Comparison of ENCODE assay signal across 16 mouse cellular contexts in genomic region chr11:72963058-72963788, GRCm38 (mm10). TPM values are rescaled to one million over a fixed set of nuclear protein-coding genes. Genes with fewer than 3 reads are reported as not detected.
DNase-seq lines count a peak whose midpoint lies in the region; ATAC-seq and TF ChIP-seq lines count a peak whose summit lies in the region.
"Had no signal": no experiment of that assay in that cellular context is flagged by ENCODE, and none has a peak within 500 bp of the region (broad histone marks: within the 10 kb centered on the region; RNA-seq: fewer than 3 reads in every experiment).

No protein-coding gene starts in this region.

- no peaks in the 10 kb centered on the region for H3K9me3 ChIP-seq in heart, embryonic 14.5 days (ENCODE audit: control insufficient read depth, low read length)
- no peaks in the 10 kb centered on the region for H3K9me3 ChIP-seq in liver, embryonic 15.5 days (replicated peaks)
- H3K9me3 ChIP-seq in hindbrain, embryonic 12.5 days (replicated peaks), result no peaks in the 10 kb centered on the region
- H3K9me3 ChIP-seq: hindbrain, embryonic 15.5 days had no signal

- TF ChIP-seq POLR2A in thymus, adult 2 months (IDR thresholded peaks at IDR 0.05; ENCODE audit: control insufficient read depth, extremely low read depth, insufficient read depth, low read length, poor library complexity), result no peak

- no peak for DNase-seq in heart, adult 18-20 months
- no peak for DNase-seq in thymus, adult 2 months
- no peak for DNase-seq in thymus, adult 18-20 months
- peak; percentile 32 for DNase-seq in thymus, postnatal 25 days
- DNase-seq: adrenal gland, postnatal 25 days; cerebellum, postnatal 14 days; layer of hippocampus, adult 9-11 months had no signal

- 30% methylated on average over 7 of the region's 7 CpGs for WGBS in heart, embryonic 14.5 days
- 7% methylated on average over 7 of the region's 7 CpGs for WGBS in thymus, adult 2 months
- 27% methylated on average over 7 of the region's 7 CpGs for WGBS in liver, embryonic 15.5 days (ENCODE audit: insufficient replicate concordance)
- 62% methylated on average over 7 of the region's 7 CpGs for WGBS in hindbrain, embryonic 12.5 days

- no peaks in the 10 kb centered on the region for H3K36me3 ChIP-seq in heart, embryonic 14.5 days (ENCODE audit: control insufficient read depth, insufficient read depth, low read length)
- no peaks in the 10 kb centered on the region for H3K36me3 ChIP-seq in thymus, adult 2 months (ENCODE audit: control insufficient read depth, insufficient read depth, low read length)
- no peaks in the 10 kb centered on the region for H3K36me3 ChIP-seq in liver, embryonic 15.5 days (replicated peaks)
- H3K36me3 ChIP-seq in hindbrain, embryonic 12.5 days, result no peaks in the 10 kb centered on the region
- H3K36me3 ChIP-seq: hindbrain, embryonic 15.5 days had no signal

- TF ChIP-seq CTCF in thymus, adult 2 months (IDR thresholded peaks at IDR 0.05; ENCODE audit: borderline replicate concordance, control insufficient read depth, extremely low read depth, insufficient read depth, low read length, poor library complexity), result no peak

- no peak overlapping the region for H3K4me2 ChIP-seq in heart, embryonic 14.5 days (ENCODE audit: low read length)
- peak overlapping the region; percentile 23; the same call in 1 of the 2 replicates for H3K4me2 ChIP-seq in liver, embryonic 15.5 days
- H3K4me2 ChIP-seq in hindbrain, embryonic 12.5 days (replicated peaks), result no peak overlapping the region
- H3K4me2 ChIP-seq: hindbrain, embryonic 15.5 days; midbrain, embryonic 11.5 days had no signal

- H3K4me1 ChIP-seq in heart, embryonic 14.5 days (ENCODE audit: control insufficient read depth in 2 of 2, insufficient read depth in 2 of 2, low read length in 2 of 2), result peaks cover 18 to 23% of the 10 kb centered on the region in 2 experiments
- H3K4me1 ChIP-seq in thymus, adult 2 months (replicated peaks; ENCODE audit: control insufficient read depth, insufficient read depth, low read length), result peaks cover 49% of the 10 kb centered on the region
- H3K4me1 ChIP-seq in liver, embryonic 15.5 days (replicated peaks), result peaks cover 17% of the 10 kb centered on the region
- H3K4me1 ChIP-seq in hindbrain, embryonic 12.5 days, result peaks cover 7% of the 10 kb centered on the region; the same call in 1 of the 2 replicates

- 0 out of 4 replicates have a peak overlapping the region, but pooled peaks of 1 of the 2 experiments have one; percentile 6 for H3K27ac ChIP-seq in heart, embryonic 14.5 days (replicated peaks in 1 of 2; ENCODE audit: control insufficient read depth in 1 of 2, insufficient read depth in 1 of 2, low read depth in 2 of 2, low read length in 2 of 2)
- peak overlapping the region; percentile 58 for H3K27ac ChIP-seq in thymus, adult 2 months (ENCODE audit: control insufficient read depth, insufficient read depth, low read length)
- H3K27ac ChIP-seq in liver, embryonic 15.5 days (replicated peaks), result no peak overlapping the region; the same call in 1 of the 2 replicates
- no peak overlapping the region for H3K27ac ChIP-seq in hindbrain, embryonic 12.5 days
- H3K27ac ChIP-seq: hindbrain, embryonic 15.5 days; kidney, postnatal 0 days had no signal

- peaks cover 34% of the 10 kb centered on the region for H3K27me3 ChIP-seq in heart, embryonic 14.5 days (ENCODE audit: control insufficient read depth, insufficient read depth, low read length)
- H3K27me3 ChIP-seq in thymus, adult 2 months (ENCODE audit: control insufficient read depth, insufficient read depth, low read length), result no peaks in the 10 kb centered on the region
- peaks cover 48% of the 10 kb centered on the region for H3K27me3 ChIP-seq in liver, embryonic 15.5 days
- H3K27me3 ChIP-seq in hindbrain, embryonic 12.5 days, result peaks cover 57% of the 10 kb centered on the region

- peak; percentile 42; the same call in 1 of the 2 replicates for ATAC-seq in heart, embryonic 14.5 days (ENCODE audit: insufficient number of reproducible peaks, insufficient read depth, low FRiP score, low read depth)
- ATAC-seq in liver, embryonic 15.5 days (ENCODE audit: insufficient read depth), result no peak
- ATAC-seq in megakaryocyte progenitor cell, adult 5-6 weeks (replicated peaks; ENCODE audit: poor library complexity), result no peak
- ATAC-seq in hindbrain, embryonic 12.5 days (ENCODE audit: low FRiP score), result no peak

- no peak overlapping the region for H3K4me3 ChIP-seq in heart, embryonic 14.5 days (ENCODE audit: control insufficient read depth in 1 of 2, insufficient read depth in 1 of 2, low read depth in 1 of 2, low read length in 2 of 2)
- peak overlapping the region; percentile 11; the same call in 1 of the 2 replicates for H3K4me3 ChIP-seq in thymus, adult 2 months (ENCODE audit: control insufficient read depth, insufficient read depth, low read length)
- no peak overlapping the region for H3K4me3 ChIP-seq in liver, embryonic 15.5 days (replicated peaks)
- no peak overlapping the region for H3K4me3 ChIP-seq in hindbrain, embryonic 12.5 days
- H3K4me3 ChIP-seq: erythroblast, embryonic 14.5 days; hindbrain, embryonic 15.5 days; myocyte had no signal

- no peak overlapping the region for H3K9ac ChIP-seq in heart, embryonic 14.5 days (ENCODE audit: low read length)
- no peak overlapping the region for H3K9ac ChIP-seq in liver, embryonic 15.5 days
- no peak overlapping the region for H3K9ac ChIP-seq in hindbrain, embryonic 12.5 days
- H3K9ac ChIP-seq: hindbrain, embryonic 15.5 days had no signal

RNA-seq across cellular contexts. Expression of gene Atp2a3, which starts 2.3 kb away (rescaled TPM):
- polyA plus RNA-seq in heart, embryonic 14.5 days (2014; fragmentation: Nextera tagmentation; extraction: Ambion mirVana), result 2.6 and 2.9 TPM in 2 replicates
- 10 to 100 TPM in 1 of 2 experiments, 1 to 10 TPM in 1; 8.6 to 15.8 TPM for total RNA-seq in heart, adult 18-20 months (2021)
- polyA plus RNA-seq in thymus, adult 2 months (2012; rRNA removed), result 478 and 539 TPM in 2 replicates
- 10.6 and 12.8 TPM in 2 replicates for polyA plus RNA-seq in liver, embryonic 15.5 days (2015; fragmentation: Nextera tagmentation; extraction: Ambion mirVana)
- 52.1 and 63.7 TPM in 2 replicates for total RNA-seq in megakaryocyte progenitor cell, adult 5-6 weeks (2015)
- 74.9 and 82.5 TPM in 2 replicates for total RNA-seq in megakaryocyte progenitor cell, adult 5-6 weeks (2017)
- polyA plus RNA-seq in hindbrain, embryonic 12.5 days (2016; fragmentation: Nextera tagmentation; extraction: Ambion mirVana), result 2.2 and 2.4 TPM in 2 replicates

RNA-seq across cellular contexts. Expression of gene P2rx1, which starts 35.7 kb away (rescaled TPM):
- polyA plus RNA-seq in heart, embryonic 14.5 days (2014; fragmentation: Nextera tagmentation; extraction: Ambion mirVana), result 1.4 and 1.5 TPM in 2 replicates
- under 1 TPM; 0.25 to 0.28 TPM for total RNA-seq in heart, adult 18-20 months (2021)
- polyA plus RNA-seq in thymus, adult 2 months (2012; rRNA removed), result 82.6 and 103 TPM in 2 replicates
- 6.6 and 7.5 TPM in 2 replicates for polyA plus RNA-seq in liver, embryonic 15.5 days (2015; fragmentation: Nextera tagmentation; extraction: Ambion mirVana)
- total RNA-seq in megakaryocyte progenitor cell, adult 5-6 weeks (2015), result 6.8 and 9.3 TPM in 2 replicates
- total RNA-seq in megakaryocyte progenitor cell, adult 5-6 weeks (2017), result 3.8 and 5.2 TPM in 2 replicates
- 0.81 and 1.2 TPM in 2 replicates for polyA plus RNA-seq in hindbrain, embryonic 12.5 days (2016; fragmentation: Nextera tagmentation; extraction: Ambion mirVana)

RNA-seq across cellular contexts. Expression of gene Camkk1, which starts 55.6 kb away (rescaled TPM):
- 0.81 and 1.2 TPM in 2 replicates for polyA plus RNA-seq in heart, embryonic 14.5 days (2014; fragmentation: Nextera tagmentation; extraction: Ambion mirVana)
- under 1 TPM; 0.90 to 0.92 TPM for total RNA-seq in heart, adult 18-20 months (2021)
- polyA plus RNA-seq in thymus, adult 2 months (2012; rRNA removed), result 35.4 and 40.0 TPM in 2 replicates
- polyA plus RNA-seq in liver, embryonic 15.5 days (2015; fragmentation: Nextera tagmentation; extraction: Ambion mirVana), result 0.73 and 0.81 TPM in 2 replicates
- total RNA-seq in megakaryocyte progenitor cell, adult 5-6 weeks (2015), result 0.35 and 0.59 TPM in 2 replicates
- total RNA-seq in megakaryocyte progenitor cell, adult 5-6 weeks (2017), result 1.2 and 1.4 TPM in 2 replicates
- 13.3 and 13.6 TPM in 2 replicates for polyA plus RNA-seq in hindbrain, embryonic 12.5 days (2016; fragmentation: Nextera tagmentation; extraction: Ambion mirVana)

Comparison
In these comparisons a context has a peak if more than half of its experiments do, and no peak if none do; other contexts are left out.
1. RNA of gene Atp2a3, which starts 2.3 kb away (polyA plus RNA-seq): 478 to 539 TPM in thymus, adult 2 months; 10.6 to 12.8 TPM in liver, embryonic 15.5 days, 2.6 to 2.9 TPM in heart, embryonic 14.5 days and 2.2 to 2.4 TPM in hindbrain, embryonic 12.5 days; every median in the first group is over 10 times any median in the second.